Mouse (Mus musculus) spleen, adult 2 months (tissue): ENCODE results near the gene Btbd3. TPM values are rescaled to one million over a fixed set of nuclear protein-coding genes. Genes with fewer than 3 reads are reported as not detected.

ENCODE experiments used
- DNase-seq, 2 experiments: peaks; one replicate each; pipeline versions ENCODE4 v3.0.0 to v3.0.0-alpha.2; 2012 to 2021; ENCODE audit warnings: low spot score in 2 of 2, low read depth in 1 of 2
- H3K27ac ChIP-seq: fragments of 200-500 bp; 2 replicates; pipeline ENCODE4 v1.5.1; 2012; ENCODE audit warnings: low read length, inconsistent platforms; ENCODE audit not compliant: insufficient read depth
- H3K27me3 ChIP-seq: fragments of 200-500 bp; 2 replicates; pipeline ENCODE4 v1.6.1; 2012; ENCODE audit warnings: mild to moderate bottlenecking, moderate library complexity, low read length, inconsistent platforms; ENCODE audit not compliant: control insufficient read depth, insufficient read depth
- H3K36me3 ChIP-seq: fragments of 200-500 bp; 2 replicates; pipeline ENCODE4 v1.6.1; 2012; ENCODE audit warnings: mild to moderate bottlenecking, low read length, inconsistent platforms; ENCODE audit not compliant: control insufficient read depth, insufficient read depth
- H3K4me1 ChIP-seq: fragments of 200-500 bp; 2 replicates; pipeline ENCODE4 v1.6.1; 2011; ENCODE audit warnings: inconsistent platforms; ENCODE audit not compliant: control insufficient read depth, insufficient read depth, insufficient read length
- H3K4me3 ChIP-seq: fragments of 200-500 bp; 2 replicates; pipeline ENCODE4 v1.5.1; 2011; ENCODE audit warnings: mild to moderate bottlenecking, inconsistent platforms; ENCODE audit not compliant: insufficient read depth, insufficient read length; ENCODE audit errors: extremely low read depth
- CTCF ChIP-seq: fragments of 200-500 bp; IDR thresholded peaks from 2 replicates; pipeline ENCODE4 v1.5.1; 2011; ENCODE audit warnings: mild to moderate bottlenecking, inconsistent platforms; ENCODE audit not compliant: insufficient read depth, insufficient read length, insufficient replicate concordance; ENCODE audit errors: extremely low read depth
- POLR2A ChIP-seq: fragments of 200-500 bp; IDR thresholded peaks from 2 replicates; pipeline ENCODE4 v1.6.1; 2011; ENCODE audit warnings: low read depth, low read length, inconsistent platforms
- WGBS: fragments of 180-500 bp; shearing (Covaris S2); methylation state at CpG from one replicate; pipeline ENCODE4 v1.1.7; 2018; 5-methylcytosine and 5-hydroxymethylcytosine counted together
- polyA plus RNA-seq: library from polyadenylated mRNA; depleted of rRNA; stranded (reverse); fragments of >200 nt; gene quantifications from 2 replicates; pipeline ENCODE4 v1.2.3, GENCODE M21; 2012

The Btbd3 gene
- polyA plus RNA-seq, 1 experiment, result 2.4 TPM

DNA sequence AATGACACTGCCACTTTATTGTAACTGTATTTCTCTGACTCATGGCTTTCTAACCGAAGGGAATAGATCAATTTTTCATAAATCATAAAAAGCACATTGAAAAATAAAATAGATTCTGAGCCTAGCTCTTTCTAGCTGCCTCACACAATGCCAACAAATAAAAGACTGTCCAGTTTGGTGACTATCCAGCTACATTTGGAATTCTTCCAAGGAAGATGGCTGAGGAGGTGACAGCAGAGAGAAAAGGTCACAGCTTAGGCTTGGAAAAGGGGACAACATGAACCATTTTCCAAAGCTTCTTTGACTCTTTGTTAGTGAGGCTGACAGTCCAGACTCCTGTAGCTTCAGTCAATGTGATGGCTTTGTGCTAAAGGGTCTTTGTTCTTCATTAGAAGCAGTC is 132.2 kb downstream of the Btbd3 start:
- no peak overlapping the region for H3K27ac ChIP-seq
- 67% methylated on average over 1 of the region's 1 CpGs for WGBS
- DNase-seq, result no peak
- TF ChIP-seq POLR2A (no peak), CTCF (no peak)
- H3K4me1 ChIP-seq, result no peaks in the 10 kb centered on the region
- no peaks in the 10 kb centered on the region for H3K36me3 ChIP-seq
- no peak overlapping the region for H3K4me3 ChIP-seq
- no peaks in the 10 kb centered on the region for H3K27me3 ChIP-seq

- Histone ChIP-seq H3K4me1 (no peaks in the 10 kb centered on the region), H3K4me3 (no peak overlapping the region), H3K36me3 (no peaks in the 10 kb centered on the region), H3K27ac (no peak overlapping the region), H3K27me3 (no peaks in the 10 kb centered on the region)
- WGBS, result 86% methylated on average over 5 of the region's 5 CpGs
- DNase-seq, result no peak
- TF ChIP-seq POLR2A, result no peak
- TF ChIP-seq CTCF, result no peak
Observed at GRCm38 (mm10) chr2:138403046-138403445, 146.7 kb downstream of the Btbd3 start.

- H3K36me3 ChIP-seq, result no peaks in the 10 kb centered on the region
- no peaks in the 10 kb centered on the region for H3K27me3 ChIP-seq
- TF ChIP-seq POLR2A, result no peak
- no peak for TF ChIP-seq CTCF
- no peak overlapping the region for H3K4me3 ChIP-seq
- WGBS, result 88% methylated on average over 4 of the region's 4 CpGs
- H3K4me1 ChIP-seq, result no peaks in the 10 kb centered on the region
- H3K27ac ChIP-seq, result no peak overlapping the region
- no peak for DNase-seq
Observed at GRCm38 (mm10) chr2:138405753-138406528, 149.6 kb downstream of the Btbd3 start.

DNA sequence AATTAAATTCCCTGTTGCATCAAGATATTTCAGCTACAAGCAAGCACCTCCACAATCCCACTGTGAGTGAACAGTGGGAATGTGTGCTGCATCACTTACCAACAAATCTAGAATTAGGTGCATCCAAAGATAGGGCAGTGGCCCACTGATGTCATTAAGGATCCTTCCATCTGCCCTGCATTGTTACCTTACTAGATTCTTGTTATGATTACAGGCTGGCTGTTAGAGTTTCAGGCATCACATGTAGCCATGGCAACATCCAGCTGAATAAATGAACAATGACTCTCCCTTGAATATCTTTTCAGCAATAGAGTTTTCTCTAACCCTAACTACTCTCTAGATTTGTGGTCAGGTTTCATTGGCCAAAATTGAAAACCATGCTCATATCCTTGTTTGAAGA is 150.3 kb downstream of the Btbd3 start:
- DNase-seq, result no peak
- Histone ChIP-seq H3K36me3 (no peaks in the 10 kb centered on the region), H3K4me1 (no peaks in the 10 kb centered on the region), H3K27ac (no peak overlapping the region), H3K27me3 (no peaks in the 10 kb centered on the region), H3K4me3 (no peak overlapping the region)
- TF ChIP-seq POLR2A (no peak), CTCF (no peak)

DNA sequence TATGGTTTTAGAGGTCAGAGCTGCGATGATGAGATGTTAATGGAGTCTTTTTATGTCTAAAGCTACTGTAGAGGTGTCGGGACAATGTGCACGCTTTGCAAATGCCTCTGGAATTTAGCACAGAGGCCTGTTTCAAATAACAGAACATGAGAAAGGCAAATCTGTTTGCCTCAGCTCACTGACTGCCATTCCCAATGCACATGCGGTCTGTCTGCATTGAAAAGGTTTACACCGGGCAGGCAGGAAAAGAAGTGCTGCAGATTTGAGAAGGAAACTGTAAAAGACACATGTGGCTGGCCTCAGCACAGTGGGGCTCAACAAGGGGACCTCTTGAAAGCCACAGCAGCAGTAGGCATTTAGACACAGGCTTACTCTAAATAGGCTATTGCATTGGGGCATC is 156.2 kb downstream of the Btbd3 start:
- H3K4me3 ChIP-seq, result no peak overlapping the region
- no peaks in the 10 kb centered on the region for H3K27me3 ChIP-seq
- H3K4me1 ChIP-seq, result no peaks in the 10 kb centered on the region
- TF ChIP-seq CTCF (no peak), POLR2A (no peak)
- no peaks in the 10 kb centered on the region for H3K36me3 ChIP-seq
- DNase-seq, result no peak
- 55% methylated on average over 5 of the region's 5 CpGs for WGBS
- H3K27ac ChIP-seq, result no peak overlapping the region

- no peaks in the 10 kb centered on the region for H3K4me1 ChIP-seq
- H3K4me3 ChIP-seq, result no peak overlapping the region
- DNase-seq, result no peak
- H3K36me3 ChIP-seq, result no peaks in the 10 kb centered on the region
- no peak overlapping the region for H3K27ac ChIP-seq
- 75% methylated on average over 2 of the region's 2 CpGs for WGBS
- H3K27me3 ChIP-seq, result no peaks in the 10 kb centered on the region
- TF ChIP-seq CTCF (no peak), POLR2A (no peak)
Observed at GRCm38 (mm10) chr2:138422321-138422720, 166.0 kb downstream of the Btbd3 start.

GRCm38 (mm10) chr2:138431991-138432390 is 175.6 kb downstream of the Btbd3 start:
- Histone ChIP-seq H3K4me1 (no peaks in the 10 kb centered on the region), H3K4me3 (no peak overlapping the region), H3K36me3 (no peaks in the 10 kb centered on the region), H3K27ac (no peak overlapping the region), H3K27me3 (no peaks in the 10 kb centered on the region)
- 41% methylated on average over 2 of the region's 2 CpGs for WGBS
- no peak for DNase-seq
- TF ChIP-seq CTCF (no peak), POLR2A (no peak)
